20 mouse cellular contexts compared by ENCODE assay signal in the genomic region with DNA sequence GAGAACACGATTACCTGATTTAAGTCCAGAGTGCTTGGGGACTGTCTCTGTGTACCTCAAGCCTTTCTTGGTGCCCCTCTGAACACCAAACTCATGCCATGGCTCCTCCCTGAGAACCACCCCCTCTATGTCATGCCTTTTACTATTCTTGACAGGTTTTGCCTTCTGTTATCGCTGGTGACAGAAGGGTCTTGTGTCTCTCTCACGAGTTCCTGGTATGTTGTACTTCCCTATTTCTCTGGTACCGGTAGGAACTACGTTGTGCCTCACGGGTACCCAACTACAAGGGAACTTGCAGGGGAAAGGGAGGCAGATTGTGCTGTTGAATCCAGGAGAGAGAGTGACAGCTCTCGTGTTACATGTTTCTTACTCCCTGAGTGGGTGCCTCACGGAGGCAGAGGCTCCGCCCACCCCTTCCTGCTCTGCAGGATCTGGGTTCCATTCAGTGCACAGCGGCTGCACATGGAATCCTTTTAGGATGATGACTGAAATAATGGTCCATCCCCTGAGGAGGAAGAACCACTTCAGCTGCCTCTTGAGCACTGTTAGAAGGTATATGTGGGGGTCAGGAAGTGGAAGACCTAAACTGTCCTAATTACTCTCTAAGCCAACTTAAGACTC.
A peak's percentile ranks its signal among the peaks of the same experiment; 100 is the strongest.
DNase-seq lines count a peak whose midpoint lies in the region; ATAC-seq and TF ChIP-seq lines count a peak whose summit lies in the region.
"Had no signal": no experiment of that assay in that cellular context is flagged by ENCODE, and none has a peak within 500 bp of the region (broad histone marks: within the 10 kb centered on the region; RNA-seq: fewer than 3 reads in every experiment).

No protein-coding gene starts in this region.

- no peaks in the 10 kb centered on the region for H3K36me3 ChIP-seq in MEL (ENCODE audit: control insufficient read depth in 1 of 2, insufficient read depth in 2 of 2, low read length in 2 of 2)
- no peaks in the 10 kb centered on the region for H3K36me3 ChIP-seq in liver, embryonic 14.5 days (replicated peaks; ENCODE audit: control insufficient read depth, insufficient read depth, low read depth)
- H3K36me3 ChIP-seq: forebrain, embryonic 12.5 days; neural tube, embryonic 13.5 days had no signal

- 0 out of 4 replicates have a peak, but pooled peaks have one; percentile 6 to 28 for TF ChIP-seq EP300 in MEL (IDR thresholded peaks at IDR 0.05; ENCODE audit: low read depth in 1 of 2, low read length in 2 of 2)
- no peak for TF ChIP-seq EP300 in liver, embryonic 14.5 days (IDR thresholded peaks at IDR 0.05; ENCODE audit: low read depth)

- peak overlapping the region; percentile 18 for H3K4me2 ChIP-seq in liver, embryonic 14.5 days (ENCODE audit: low read depth)
- H3K4me2 ChIP-seq: forebrain, embryonic 12.5 days; midbrain, embryonic 11.5 days; neural tube, embryonic 13.5 days had no signal

- H3K27ac ChIP-seq in MEL (ENCODE audit: control insufficient read depth, low read depth, low read length) = no peak overlapping the region
- no peak overlapping the region for H3K27ac ChIP-seq in liver, embryonic 14.5 days
- H3K27ac ChIP-seq: forebrain, embryonic 12.5 days; neural tube, embryonic 13.5 days had no signal

- no peak for ATAC-seq in liver, embryonic 14.5 days (ENCODE audit: insufficient read depth)
- ATAC-seq: hindbrain, embryonic 16.5 days; intestine, embryonic 16.5 days had no signal

- no peak for TF ChIP-seq RAD21 in MEL (IDR thresholded peaks at IDR 0.05; ENCODE audit: low read depth, low read length)

- H3K9ac ChIP-seq in MEL (ENCODE audit: control insufficient read depth, low read depth, low read length, poor library complexity, severe bottlenecking) = no peak overlapping the region
- H3K9ac ChIP-seq in liver, embryonic 14.5 days (replicated peaks) = no peak overlapping the region
- H3K9ac ChIP-seq: forebrain, embryonic 12.5 days; neural tube, embryonic 13.5 days had no signal

- TF ChIP-seq POLR2A in MEL (IDR thresholded peaks at IDR 0.05; ENCODE audit: control insufficient read depth in 1 of 2, insufficient read depth in 1 of 2, low read depth in 1 of 2, low read length in 2 of 2, poor library complexity in 1 of 2) = no peak

- no peaks in the 10 kb centered on the region; a peak in 1 of 4 replicates for H3K27me3 ChIP-seq in MEL (ENCODE audit: control insufficient read depth in 1 of 2, insufficient read depth in 2 of 2, low read length in 2 of 2)
- H3K27me3 ChIP-seq in liver, embryonic 14.5 days (ENCODE audit: control insufficient read depth, insufficient read depth, low read length) = no peaks in the 10 kb centered on the region
- H3K27me3 ChIP-seq: forebrain, embryonic 12.5 days; neural tube, embryonic 13.5 days had no signal

- 0 out of 4 replicates have a peak, but pooled peaks cover 0 to 5% of the 10 kb centered on the region in 2 experiments for H3K4me1 ChIP-seq in MEL (ENCODE audit: control insufficient read depth in 1 of 2, insufficient read depth in 2 of 2, low read length in 2 of 2)
- H3K4me1 ChIP-seq in liver, embryonic 14.5 days (replicated peaks; ENCODE audit: control insufficient read depth in 2 of 2, insufficient read depth in 2 of 2, low read length in 1 of 2) = no peaks in the 10 kb centered on the region

- H3K79me2 ChIP-seq in MEL (ENCODE audit: control insufficient read depth, insufficient read depth, low read length, poor library complexity) = no peaks in the 10 kb centered on the region

- intact Hi-C loops in left cerebral cortex, postnatal 4 days (cut with DNase I) = no loop called here

- WGBS in liver, embryonic 14.5 days (ENCODE audit: insufficient replicate concordance) = 14% methylated on average over 10 of the region's 10 CpGs

- no peak overlapping the region for H3K4me3 ChIP-seq in MEL (ENCODE audit: control insufficient read depth in 1 of 2, insufficient read depth in 1 of 2, low read depth in 2 of 2, low read length in 2 of 2)
- no peak overlapping the region for H3K4me3 ChIP-seq in liver, embryonic 14.5 days (ENCODE audit: insufficient read depth in 1 of 2, low read depth in 2 of 2, low read length in 2 of 2)
- H3K4me3 ChIP-seq: forebrain, embryonic 12.5 days; neural tube, embryonic 13.5 days had no signal

- no peaks in the 10 kb centered on the region for H3K9me3 ChIP-seq in MEL (replicated peaks; ENCODE audit: insufficient read depth, low read length)
- H3K9me3 ChIP-seq in liver, embryonic 14.5 days (ENCODE audit: control insufficient read depth, low read length) = no peaks in the 10 kb centered on the region
- H3K9me3 ChIP-seq: forebrain, embryonic 12.5 days; neural tube, embryonic 13.5 days had no signal

- no peak for TF ChIP-seq CTCF in MEL (IDR thresholded peaks at IDR 0.05 in 2 of 3, conservative IDR thresholded peaks at IDR 0.05 in 1 of 3; ENCODE audit: control insufficient read depth in 1 of 3, insufficient read depth in 1 of 3, low read depth in 2 of 3, low read length in 3 of 3, poor library complexity in 1 of 3, severe bottlenecking in 1 of 3)
- no peak for TF ChIP-seq CTCF in liver, embryonic 14.5 days (IDR thresholded peaks at IDR 0.05; ENCODE audit: low read depth)

- DNase-seq in heart, adult 11 months = peak; percentile 68
- no peak for DNase-seq in heart, adult 8-10 months (ENCODE audit: low spot score)
- DNase-seq in MEL (ENCODE audit: low read depth, low spot score) = peak; percentile 57
- peak; percentile 2 for DNase-seq in c-Kit-positive CD71-positive TER-119-positive erythroid progenitor cells, embryonic 14.5 days (ENCODE audit: low spot score)
- no peak for DNase-seq in liver, embryonic 14.5 days (ENCODE audit: low read depth in 3 of 3, low spot score in 3 of 3)
- DNase-seq in left cerebral cortex, postnatal 4 days = no peak
- DNase-seq in spleen, adult 18-20 months = no peak
- no peak for DNase-seq in cerebellum, postnatal 10 days
- DNase-seq: adrenal gland, adult 2 months; cerebellum, adult 11 months; cerebellum, postnatal 14 days; embryo, embryonic 11 days; gastrocnemius, postnatal 14 days; heart, postnatal 4 days; kidney, postnatal 36 days had no signal

TF ChIP-seq in MEL, 35 proteins besides CTCF, POLR2A, EP300 and RAD21:
- no peak for TF ChIP-seq NELFE (IDR thresholded peaks at IDR 0.05; ENCODE audit: low read depth, low read length)
- TF ChIP-seq TAL1 (IDR thresholded peaks at IDR 0.05; ENCODE audit: low read length) = peak; percentile 48
- TF ChIP-seq BHLHE40 (IDR thresholded peaks at IDR 0.05; ENCODE audit: borderline replicate concordance, low read depth, low read length) = peak; percentile 49; the same call in 1 of the 2 replicates
- TF ChIP-seq KAT2A (conservative IDR thresholded peaks at IDR 0.05; ENCODE audit: low read depth, low read length) = no peak

Comparison
In these comparisons a context has a peak if more than half of its experiments do, and no peak if none do; other contexts are left out.
1. DNase-seq: peak in heart, adult 11 months (single experiment), MEL (single experiment) and c-Kit-positive CD71-positive TER-119-positive erythroid progenitor cells, embryonic 14.5 days (single experiment); none in heart, adult 8-10 months (single experiment), liver, embryonic 14.5 days (0 of 3), left cerebral cortex, postnatal 4 days (single experiment), spleen, adult 18-20 months (0 of 2) and cerebellum, postnatal 10 days (0 of 2).